Mouse (Mus musculus) kidney, postnatal 25 days (tissue): Measurements from ENCODE around the gene Irgc1.
"Not testable (repeated sequence)": the region's sequence is repeated elsewhere in the genome, so short reads cannot be mapped to it uniquely, and the experiment has no call there.

Source experiments
- DNase-seq, 2 experiments: peaks; one replicate each; pipeline ENCODE4 v3.0.0; 2021; ENCODE audit warnings: mixed read lengths in 2 of 2

The Irgc1 gene

GRCm38 (mm10) chr7:24430551-24431345 is 21.3 kb downstream of the Irgc1 start:
- no peak for DNase-seq

GRCm38 (mm10) chr7:24429413-24430112 is 22.5 kb downstream of the Irgc1 start:
- DNase-seq: no peak

- no peak for DNase-seq
These were observed 23.4 kb downstream of the Irgc1 start for GRCm38 (mm10) chr7:24428725-24429124.

- no peak for DNase-seq
These were observed 24.9 kb downstream of the Irgc1 start for GRCm38 (mm10) chr7:24427168-24427567.

GRCm38 (mm10) chr7:24425919-24426318 is 26.2 kb downstream of the Irgc1 start:
- no peak for DNase-seq

GRCm38 (mm10) chr7:24423956-24424732 is 28.0 kb downstream of the Irgc1 start:
- peak; percentile 49 to 64 for DNase-seq

- no peak for DNase-seq
These were observed 28.9 kb downstream of the Irgc1 start for GRCm38 (mm10) chr7:24423107-24423763.

- peak; percentile 41 to 58 for DNase-seq
These were observed 29.8 kb downstream of the Irgc1 start for GRCm38 (mm10) chr7:24422251-24422650.

GRCm38 (mm10) chr7:24421648-24422047 is 30.4 kb downstream of the Irgc1 start:
- no peak for DNase-seq

- DNase-seq: no peak
These were observed 32.5 kb downstream of the Irgc1 start for GRCm38 (mm10) chr7:24419579-24419978.

- no peak for DNase-seq
These were observed 36.8 kb downstream of the Irgc1 start for GRCm38 (mm10) chr7:24415261-24415660.

- DNase-seq: no peak
These were observed 38.5 kb downstream of the Irgc1 start for GRCm38 (mm10) chr7:24413630-24414029.

GRCm38 (mm10) chr7:24410831-24411230 is 41.3 kb downstream of the Irgc1 start:
- DNase-seq: no peak

GRCm38 (mm10) chr7:24410123-24410522 is 42.0 kb downstream of the Irgc1 start:
- DNase-seq: no peak

- DNase-seq: no peak
These were observed 43.9 kb downstream of the Irgc1 start for GRCm38 (mm10) chr7:24408186-24408585.

GRCm38 (mm10) chr7:24406528-24407344 is 45.4 kb downstream of the Irgc1 start:
- DNase-seq: peak; percentile 77 to 84

GRCm38 (mm10) chr7:24405649-24406048 is 46.4 kb downstream of the Irgc1 start:
- DNase-seq: no peak

GRCm38 (mm10) chr7:24402851-24403250 is 49.2 kb downstream of the Irgc1 start:
- no peak for DNase-seq

GRCm38 (mm10) chr7:24400489-24400888 is 51.6 kb downstream of the Irgc1 start:
- DNase-seq: not testable (repeated sequence)

- no peak for DNase-seq
These were observed 52.0 kb downstream of the Irgc1 start for GRCm38 (mm10) chr7:24400082-24400452.

- peak; percentile 98 for DNase-seq
These were observed 52.6 kb downstream of the Irgc1 start, which contains the start of gene Smg9 for GRCm38 (mm10) chr7:24399256-24400081. Smg9 (plus strand) TSS chr7:24399619.
